Mouse (Mus musculus): Measurements from ENCODE around the gene Supv3l1. TPM values are rescaled to one million over a fixed set of nuclear protein-coding genes. Genes with fewer than 3 reads are reported as not detected.

The Supv3l1 gene
- total RNA-seq, 2 experiments from 2014 or later = 39.0 to 53.9 TPM

DNA sequence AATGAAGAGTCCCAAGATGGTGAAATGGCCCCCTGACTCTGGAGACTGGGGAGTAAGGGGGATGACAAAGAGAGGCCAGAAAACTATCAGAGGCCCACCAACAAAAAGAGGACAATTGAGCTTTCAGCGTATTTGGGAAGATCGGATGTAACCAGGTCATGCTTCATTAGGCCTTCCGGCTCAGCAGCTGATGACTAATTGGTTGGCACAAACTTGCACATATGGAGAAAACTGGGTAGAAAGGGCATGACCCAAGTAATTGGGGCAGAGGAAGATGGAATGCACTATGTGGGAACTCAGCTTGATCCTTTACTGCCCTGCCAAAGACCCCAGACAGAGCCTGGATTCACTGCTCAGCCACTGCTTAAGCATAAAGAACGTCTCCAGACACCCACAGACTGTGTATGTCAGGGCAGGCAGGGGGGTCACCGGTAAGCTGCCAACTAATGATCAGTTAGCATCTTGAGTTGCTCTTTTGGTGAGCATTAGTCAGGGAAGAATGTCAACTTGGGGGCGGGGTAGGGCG is 30.6 kb downstream of the Supv3l1 start:
- no peak for ATAC-seq (replicated peaks; ENCODE audit: poor library complexity, severe bottlenecking)

DNA sequence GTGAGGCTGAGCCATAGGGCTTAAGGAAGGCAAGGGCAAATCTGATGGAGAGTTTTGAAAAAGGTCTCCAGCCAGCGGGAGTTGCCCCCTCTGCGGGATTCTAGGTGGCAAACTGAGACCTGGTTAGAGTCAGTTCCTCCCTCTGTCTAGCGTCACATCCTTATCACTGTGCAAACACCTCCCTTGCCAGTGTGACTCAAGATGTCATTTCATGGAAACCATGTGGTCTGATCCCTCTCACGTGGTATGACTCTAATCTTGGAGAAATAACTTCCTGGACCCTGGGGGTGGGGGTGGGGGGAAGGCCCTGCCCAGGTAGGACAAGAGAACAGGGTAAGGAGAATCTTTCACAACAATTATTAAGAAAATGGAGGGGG is 35.9 kb downstream of the Supv3l1 start:
- no peak for ATAC-seq (replicated peaks; ENCODE audit: poor library complexity, severe bottlenecking)

DNA sequence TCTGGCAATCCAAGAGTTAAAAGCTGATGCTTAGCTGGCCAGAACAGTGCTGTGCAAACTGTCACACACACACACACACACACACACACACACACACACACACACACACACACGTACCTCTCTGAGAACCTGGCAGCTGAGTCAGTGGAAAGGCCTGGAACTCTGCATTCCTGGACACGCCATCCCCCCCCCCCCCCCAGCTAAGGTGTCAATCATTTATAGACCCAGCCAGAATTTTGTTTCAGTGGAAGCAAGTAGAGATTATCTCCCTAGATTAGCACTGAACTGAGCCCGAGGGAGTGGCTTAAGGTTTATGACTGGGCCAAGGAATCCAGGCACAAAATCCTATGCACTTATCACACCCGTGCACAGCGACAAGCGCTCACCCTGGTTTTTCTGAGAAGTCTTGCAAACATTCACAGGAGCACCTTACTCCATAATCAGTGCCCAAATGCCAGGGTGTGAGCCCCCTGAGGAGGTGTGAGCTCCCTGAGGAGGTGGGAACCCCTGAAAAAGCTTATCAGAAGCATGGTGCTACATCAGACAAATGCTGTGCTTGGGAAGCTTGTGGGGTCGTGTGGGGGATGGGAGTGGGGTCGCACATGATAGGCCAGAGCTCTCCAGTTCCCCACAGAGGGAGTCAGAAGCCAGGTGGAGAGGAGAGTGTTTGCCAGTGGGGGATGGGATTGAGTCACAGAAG is 36.5 kb downstream of the Supv3l1 start:
- ATAC-seq (replicated peaks; ENCODE audit: poor library complexity, severe bottlenecking) = no peak

DNA sequence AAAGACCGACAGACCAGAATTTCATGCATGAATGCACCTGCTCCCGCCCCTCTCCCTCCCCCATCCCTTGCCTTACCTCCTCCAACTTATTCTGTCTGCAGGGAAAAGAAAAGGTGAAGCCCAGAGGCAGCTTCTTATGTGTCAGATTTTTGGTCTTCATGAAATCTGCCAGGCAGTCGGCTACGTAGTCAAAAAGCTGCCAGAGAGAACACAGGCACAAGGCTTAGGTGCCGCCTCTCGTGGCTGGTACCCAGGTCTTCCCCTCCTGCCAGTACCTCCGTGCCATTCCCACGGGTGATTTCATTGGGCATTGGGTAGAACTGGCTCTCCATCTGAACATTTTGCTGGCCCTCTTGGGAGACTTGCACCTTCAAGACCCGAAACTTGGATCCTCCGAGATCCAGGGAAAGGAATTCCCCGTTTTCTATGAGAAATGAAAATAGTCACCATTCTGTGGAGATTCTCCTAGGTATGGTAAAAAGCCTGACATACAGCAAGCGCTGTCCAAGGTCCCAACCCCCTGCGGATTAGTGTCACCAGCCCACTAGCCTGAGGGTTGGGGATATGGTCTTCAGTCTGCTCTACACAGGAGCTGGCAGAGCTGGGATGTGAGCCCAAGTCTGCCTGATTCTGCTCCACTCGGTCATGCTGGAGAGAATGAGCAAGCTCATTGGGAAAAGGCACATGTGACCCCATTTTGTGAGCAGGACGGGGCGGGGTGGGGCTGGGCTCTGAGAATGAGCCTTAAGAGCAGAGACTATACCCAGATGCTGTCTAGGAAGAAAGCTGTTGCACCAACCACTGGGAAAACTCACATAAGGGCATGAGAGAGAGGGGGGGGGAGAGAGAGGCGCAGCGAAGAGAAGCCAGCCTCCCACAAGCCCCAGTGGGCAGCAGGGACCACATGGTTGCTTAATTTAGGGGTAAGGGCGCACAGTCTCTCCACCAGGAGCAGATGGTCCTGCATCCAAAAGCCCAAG is 37.8 kb downstream of the Supv3l1 start:
- ATAC-seq (replicated peaks; ENCODE audit: poor library complexity, severe bottlenecking) = no peak

DNA sequence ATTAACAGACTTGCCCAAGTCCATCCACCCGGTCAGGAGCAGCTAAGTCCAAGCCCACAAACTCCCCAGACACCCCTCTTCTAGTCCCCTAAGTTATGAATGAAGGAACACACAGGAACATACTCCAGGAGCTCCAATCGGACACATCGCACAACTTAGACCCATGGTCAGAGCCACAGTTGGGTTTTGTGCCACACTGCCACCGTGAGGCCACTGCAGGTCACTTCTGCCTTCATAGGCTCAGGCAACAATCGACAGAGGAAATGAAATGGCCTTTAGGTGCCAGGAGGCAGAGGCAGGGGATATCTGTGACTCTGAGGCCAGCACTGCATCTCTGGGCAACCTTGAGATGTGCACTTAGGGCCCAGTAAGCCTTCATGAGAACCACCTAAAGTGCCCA is 38.6 kb downstream of the Supv3l1 start:
- ATAC-seq (replicated peaks; ENCODE audit: poor library complexity, severe bottlenecking) = peak; percentile 94

DNA sequence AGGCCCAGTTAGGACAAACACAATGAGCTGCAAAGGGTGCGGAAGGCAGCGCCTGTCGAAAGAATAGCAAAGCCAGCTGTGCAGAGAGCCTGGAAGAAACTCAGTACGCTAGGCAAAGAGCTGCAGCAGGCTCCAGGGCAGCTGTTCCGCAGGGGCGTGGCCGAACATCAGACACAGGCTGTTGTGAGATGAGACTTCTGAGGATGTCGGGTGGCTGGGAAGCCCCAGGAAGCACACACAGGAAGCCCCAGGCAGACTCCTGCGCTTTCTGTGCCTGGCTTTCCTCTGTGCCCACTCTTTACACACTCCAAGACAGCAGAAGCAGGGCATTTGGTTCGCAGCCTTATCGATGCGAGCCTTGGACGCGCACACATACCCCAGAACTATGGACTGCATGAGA is 44.6 kb downstream of the Supv3l1 start:
- no peak for ATAC-seq (replicated peaks; ENCODE audit: poor library complexity, severe bottlenecking)

DNA sequence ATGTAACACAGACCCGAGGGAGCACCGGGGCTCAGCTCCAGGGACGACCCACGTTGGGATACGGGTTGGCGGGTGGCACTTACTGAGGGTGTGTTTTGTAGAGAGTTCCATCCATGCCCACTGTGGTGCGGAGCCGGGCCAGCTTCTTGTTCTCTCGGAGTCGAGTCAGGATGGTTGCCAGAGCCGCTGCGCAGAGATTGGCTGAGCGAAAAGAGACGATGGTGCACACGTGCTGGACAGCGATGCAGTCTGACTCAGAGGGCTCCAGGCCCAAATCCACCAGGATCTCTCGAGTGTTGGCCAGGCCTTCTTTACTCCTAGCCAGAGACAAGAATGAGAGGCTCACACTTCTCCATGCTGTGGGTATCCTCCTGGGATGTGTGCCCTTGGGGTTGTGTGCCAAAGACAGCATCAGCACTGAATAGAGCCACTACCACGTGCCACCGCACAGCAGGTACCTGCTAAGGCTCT is 47.9 kb downstream of the Supv3l1 start:
- no peak for ATAC-seq (replicated peaks; ENCODE audit: poor library complexity, severe bottlenecking)

DNA sequence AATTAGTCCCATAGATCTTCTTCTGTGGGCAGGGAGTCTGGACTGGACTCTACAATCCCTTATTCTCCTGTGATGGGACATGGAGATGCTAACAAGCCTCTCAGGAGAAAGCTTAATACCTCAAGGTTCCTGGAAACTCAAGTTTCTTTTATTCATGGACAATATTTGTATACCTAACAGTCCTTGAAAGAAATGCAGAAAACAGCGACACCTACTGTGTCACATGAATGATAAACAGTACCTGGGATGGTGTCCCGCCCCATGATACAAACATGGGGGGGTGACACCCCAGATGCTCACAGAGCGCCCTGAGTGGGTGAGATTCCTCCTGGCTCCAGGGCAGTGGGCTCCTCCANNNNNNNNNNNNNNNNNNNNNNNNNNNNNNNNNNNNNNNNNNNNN is 66.5 kb downstream of the Supv3l1 start:
- no peak for ATAC-seq (replicated peaks; ENCODE audit: poor library complexity, severe bottlenecking)

DNA sequence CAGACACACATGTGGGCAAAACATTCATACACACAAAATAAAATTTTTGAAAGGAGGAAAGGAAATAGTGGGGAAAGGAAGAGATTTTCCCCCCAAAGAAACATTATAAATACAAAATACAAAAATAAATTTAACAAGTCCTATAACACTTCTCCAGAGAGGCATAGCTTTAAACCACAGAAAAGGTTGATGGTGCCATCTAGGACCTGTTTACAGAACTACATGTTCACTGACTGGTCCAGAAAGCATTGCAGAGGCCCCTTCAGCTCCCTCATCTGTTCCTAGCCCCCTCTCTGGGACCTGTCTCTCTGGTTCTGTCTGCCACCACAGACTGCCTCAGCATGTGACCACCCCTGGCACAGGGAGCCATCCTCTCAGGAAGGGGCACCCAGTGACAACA is 68.6 kb downstream of the Supv3l1 start:
- ATAC-seq (replicated peaks; ENCODE audit: poor library complexity, severe bottlenecking) = no peak

DNA sequence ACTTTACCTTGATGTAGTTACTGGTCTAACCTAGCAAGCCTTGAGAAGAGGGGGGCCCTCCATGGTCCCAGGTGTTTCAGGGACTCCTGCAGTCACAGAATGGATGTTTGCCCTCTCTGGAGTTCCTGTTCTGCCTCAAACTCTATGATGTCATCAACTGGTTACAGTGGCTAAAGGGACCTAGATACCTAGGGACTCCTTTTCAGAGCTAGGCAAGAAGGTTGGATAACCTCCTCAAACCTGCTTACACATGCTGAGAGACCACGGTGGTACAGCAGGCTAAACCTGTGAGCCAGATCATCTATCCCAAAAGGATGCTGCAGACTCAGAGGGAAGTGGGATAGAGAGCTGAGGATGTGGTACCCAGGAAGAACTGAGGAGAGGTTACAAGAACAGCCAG is 69.7 kb downstream of the Supv3l1 start, which contains the start of gene Hk1:
Hk1 (minus strand) TSS at position 101 of the 400 bp plus-strand sequence.
- no peak for ATAC-seq (replicated peaks; ENCODE audit: poor library complexity, severe bottlenecking)

Other genes with a start within 250 kb of the Supv3l1 start
- gene Tspan15, start 218.5 kb downstream of the Supv3l1 start, total RNA-seq (2014; fragmentation: Nextera tagmentation) = not detected in 2 replicates
- 0.13 TPM in 1 of 2 replicates, not detected in the other for gene Tspan15, start 218.5 kb downstream of the Supv3l1 start, total RNA-seq (2017)
- gene Tacr2, start 197.3 kb downstream of the Supv3l1 start, total RNA-seq (2014; fragmentation: Nextera tagmentation) = not detected in 2 replicates
- gene Tacr2, start 197.3 kb downstream of the Supv3l1 start, total RNA-seq (2017) = 0.22 TPM in 1 of 2 replicates, not detected in the other
- 46.4 and 67.3 TPM in 2 replicates for gene Hk1, start 69.8 kb downstream of the Supv3l1 start, total RNA-seq (2014; fragmentation: Nextera tagmentation)
- 72.6 and 73.2 TPM in 2 replicates for gene Hk1, start 69.8 kb downstream of the Supv3l1 start, total RNA-seq (2017)
- not detected in 2 replicates for gene Hkdc1, start 27.2 kb downstream of the Supv3l1 start, total RNA-seq (2014; fragmentation: Nextera tagmentation)
- gene Hkdc1, start 27.2 kb downstream of the Supv3l1 start, total RNA-seq (2017) = not detected in 2 replicates
- gene 4930507D05Rik, start 249 bp downstream of the Supv3l1 start, total RNA-seq (2014; fragmentation: Nextera tagmentation) = 2.0 and 4.2 TPM in 2 replicates
- 0.31 and 0.34 TPM in 2 replicates for gene 4930507D05Rik, start 249 bp downstream of the Supv3l1 start, total RNA-seq (2017)
- 59.0 and 64.1 TPM in 2 replicates for gene Vps26a, start 37.1 kb upstream of the Supv3l1 start, total RNA-seq (2014; fragmentation: Nextera tagmentation)
- gene Vps26a, start 37.1 kb upstream of the Supv3l1 start, total RNA-seq (2017) = 69.8 and 92.6 TPM in 2 replicates
- gene Srgn, start 77.7 kb upstream of the Supv3l1 start, total RNA-seq (2014; fragmentation: Nextera tagmentation) = 2,018 and 2,531 TPM in 2 replicates
- gene Srgn, start 77.7 kb upstream of the Supv3l1 start, total RNA-seq (2017) = 2,281 and 2,967 TPM in 2 replicates
- 16.6 and 27.9 TPM in 2 replicates for gene Kif1bp, start 128.7 kb upstream of the Supv3l1 start, total RNA-seq (2014; fragmentation: Nextera tagmentation)
- 16.4 and 16.9 TPM in 2 replicates for gene Kif1bp, start 128.7 kb upstream of the Supv3l1 start, total RNA-seq (2017)
- 103 and 110 TPM in 2 replicates for gene Ddx21, start 152.5 kb upstream of the Supv3l1 start, total RNA-seq (2014; fragmentation: Nextera tagmentation)
- gene Ddx21, start 152.5 kb upstream of the Supv3l1 start, total RNA-seq (2017) = 167 and 199 TPM in 2 replicates
- gene Ddx50, start 201.5 kb upstream of the Supv3l1 start, total RNA-seq (2014; fragmentation: Nextera tagmentation) = 87.6 and 115 TPM in 2 replicates
- gene Ddx50, start 201.5 kb upstream of the Supv3l1 start, total RNA-seq (2017) = 110 and 119 TPM in 2 replicates

Data from granulocyte monocyte progenitor cell, adult 5-6 weeks (primary cell).